Mouse (Mus musculus) CH12.LX (cell line): ENCODE data around the gene E2f7.

ENCODE experiments used
- USF1 ChIP-seq: IDR thresholded peaks from 2 replicates; pipeline ENCODE4 v1.6.1; 2014; ENCODE audit warnings: low read depth, mild to moderate bottlenecking, inconsistent platforms, low read length, improper control_type of control experiment
- ZC3H11A ChIP-seq: IDR thresholded peaks from 2 replicates; pipeline ENCODE4 v1.6.1; 2012; ENCODE audit warnings: low read depth, mild to moderate bottlenecking, inconsistent platforms, low read length, improper control_type of control experiment

GRCm38 (mm10) chr10:110749510-110750305 is 4.5 kb downstream of the E2f7 start:
- TF ChIP-seq USF1 (no peak), ZC3H11A (no peak)
